Mouse (Mus musculus) cerebral cortex, adult 2 months (tissue): ENCODE results near the gene Neu4.

Source experiments
- WGBS: fragments of 180-500 bp; shearing (Covaris S2); methylation state at CpG from one replicate; pipeline ENCODE4 v1.1.7; 2018; 5-methylcytosine and 5-hydroxymethylcytosine counted together

Gene Neu4

DNA sequence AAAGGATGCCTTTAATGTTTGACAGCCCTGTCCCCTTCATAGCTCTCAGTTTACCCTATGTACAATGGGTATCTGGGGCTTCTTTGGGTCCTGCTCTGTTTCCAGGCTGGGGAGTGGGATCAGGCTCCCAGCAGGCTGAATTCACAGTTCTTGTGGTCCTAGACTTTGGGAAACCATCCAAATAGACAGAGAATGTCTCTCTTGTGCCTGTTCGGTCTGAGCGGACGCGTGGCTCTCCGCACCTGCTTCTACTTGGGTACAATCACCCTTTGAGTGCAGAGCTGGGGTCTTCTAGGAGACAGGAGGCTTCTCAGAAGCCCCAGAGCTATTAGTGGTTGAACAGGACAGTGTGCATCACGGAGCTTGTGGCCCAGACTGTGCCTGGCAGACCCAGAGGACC lies at the start of gene Neu4:
Gene Neu4 (plus strand): TSS at position 301 of the 400 bp plus-strand sequence.
- WGBS = 87% methylated on average over 6 of the region's 6 CpGs

DNA sequence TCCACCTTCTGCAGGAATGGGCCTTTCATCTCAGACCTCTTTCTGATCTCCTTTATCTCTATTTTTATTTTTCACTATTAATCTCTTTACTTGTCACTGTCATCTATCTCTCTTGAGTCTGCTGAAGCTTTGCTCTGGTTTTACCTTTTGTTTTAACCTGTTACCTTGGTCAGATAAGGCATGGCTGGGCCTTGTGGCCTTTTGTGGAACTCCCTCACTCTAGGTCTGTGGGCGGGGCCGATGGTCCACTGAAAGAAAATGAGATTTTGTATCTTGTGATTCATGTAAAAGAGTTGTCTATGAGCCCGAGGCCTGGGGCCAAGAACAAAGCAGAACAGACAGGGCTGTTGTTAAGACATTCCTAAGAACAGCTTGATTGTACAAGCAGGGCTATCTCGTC lies 49.5 kb upstream of the Neu4 start:
- WGBS = no CpG with 5 or more reads among the region's 4 CpGs

DNA sequence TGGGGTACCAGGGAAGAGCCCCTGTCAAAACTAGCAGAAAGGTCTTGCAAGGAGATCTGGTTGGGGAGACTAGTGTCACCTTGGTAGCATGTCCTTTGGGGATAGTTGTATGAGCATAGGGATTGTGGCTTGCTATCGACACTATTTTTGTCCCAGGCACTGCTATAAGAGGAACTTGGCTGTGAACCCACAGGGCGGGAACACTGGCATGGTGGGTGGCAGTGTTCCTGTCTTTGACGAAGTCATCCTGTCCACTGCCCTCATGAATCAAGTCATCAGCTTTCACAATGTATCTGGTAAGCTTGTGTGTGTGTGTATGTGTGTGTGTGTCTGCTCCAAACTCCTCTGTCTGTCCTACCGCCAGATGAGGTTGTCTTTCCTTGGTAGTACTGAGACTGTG lies 44.5 kb upstream of the Neu4 start:
- 65% methylated on average over 2 of the region's 4 CpGs for WGBS

DNA sequence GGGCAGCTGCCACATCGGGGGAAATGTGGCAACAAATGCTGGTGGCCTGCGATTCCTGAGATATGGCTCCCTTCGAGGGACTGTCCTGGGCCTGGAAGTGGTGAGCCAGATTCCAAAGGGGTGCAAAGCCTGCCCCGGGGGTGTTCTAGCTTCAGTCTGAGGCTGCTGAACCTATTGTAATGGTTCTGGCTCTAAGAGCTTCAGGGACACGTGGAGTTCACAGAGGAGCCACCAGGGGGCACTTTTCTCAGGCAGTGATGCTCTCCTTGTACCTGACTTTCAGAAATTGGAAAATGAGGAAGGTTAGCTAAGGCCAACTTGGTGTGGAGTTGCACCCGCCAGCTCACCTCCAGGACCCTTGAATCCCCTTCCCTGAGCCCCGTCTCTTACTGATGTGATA lies 42.0 kb upstream of the Neu4 start:
- no CpG with 5 or more reads among the region's 7 CpGs for WGBS

DNA sequence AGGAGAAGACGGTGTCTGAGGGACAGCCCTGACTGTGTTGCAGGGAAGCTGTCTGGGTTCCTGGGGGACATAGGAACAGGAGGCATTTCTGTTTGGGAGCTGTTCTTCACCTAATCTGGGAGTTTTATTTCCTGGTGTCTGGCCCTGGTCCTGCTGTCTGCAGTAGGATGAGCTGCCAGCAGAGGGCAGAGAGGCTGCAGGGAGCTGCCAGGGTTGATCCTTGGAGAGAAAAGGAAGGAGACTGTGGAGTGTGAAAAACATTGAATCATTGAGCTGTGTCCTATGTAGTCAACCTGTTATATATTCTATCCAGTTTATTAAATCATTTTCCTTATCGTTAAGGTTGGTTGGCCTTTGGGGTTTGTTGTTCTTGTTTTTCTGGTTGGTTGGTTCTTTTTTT lies 39.3 kb upstream of the Neu4 start:
- WGBS = 0% methylated on average over 1 of the region's 2 CpGs

DNA sequence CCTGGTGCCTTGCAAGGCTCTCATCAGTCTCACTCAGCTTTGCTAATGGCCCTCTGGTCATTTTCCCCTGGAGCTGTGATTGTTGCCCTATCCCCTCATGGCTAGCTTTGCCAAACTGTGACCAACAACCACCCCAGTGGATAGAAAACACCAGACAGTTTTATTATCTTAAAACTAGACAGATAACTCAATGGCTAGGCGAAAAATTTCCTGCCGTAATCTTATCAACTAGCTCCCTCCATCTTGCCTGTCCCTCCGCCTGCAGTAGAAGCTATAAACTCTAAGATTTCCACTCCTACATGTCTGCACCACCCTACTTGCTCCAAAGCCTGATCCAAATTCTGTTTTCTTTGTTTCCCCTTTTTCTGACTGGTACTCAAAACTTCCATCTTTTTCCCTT lies 34.1 kb upstream of the Neu4 start:
- WGBS = 97% methylated on average over 3 of the region's 3 CpGs

DNA sequence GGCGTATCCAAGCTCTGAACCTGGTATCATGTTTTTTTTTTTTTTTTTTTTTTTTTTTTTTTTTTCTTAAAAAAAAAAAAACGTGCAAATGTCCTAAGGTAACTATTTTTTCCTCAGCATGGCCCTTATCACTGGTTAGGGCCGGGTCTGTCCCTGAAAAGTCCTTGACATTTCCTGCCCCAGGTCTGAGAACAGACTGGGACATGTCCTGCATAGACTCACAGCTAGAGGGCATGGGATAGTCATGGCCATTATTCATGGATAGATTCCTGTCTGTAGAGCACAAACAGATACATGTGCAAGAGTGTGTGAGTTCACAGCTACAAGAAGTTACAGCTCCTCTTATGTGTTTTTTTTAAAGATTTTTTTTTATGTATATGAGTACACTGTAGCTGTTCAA lies 31.5 kb upstream of the Neu4 start:
- 78% methylated on average over 3 of the region's 3 CpGs for WGBS

DNA sequence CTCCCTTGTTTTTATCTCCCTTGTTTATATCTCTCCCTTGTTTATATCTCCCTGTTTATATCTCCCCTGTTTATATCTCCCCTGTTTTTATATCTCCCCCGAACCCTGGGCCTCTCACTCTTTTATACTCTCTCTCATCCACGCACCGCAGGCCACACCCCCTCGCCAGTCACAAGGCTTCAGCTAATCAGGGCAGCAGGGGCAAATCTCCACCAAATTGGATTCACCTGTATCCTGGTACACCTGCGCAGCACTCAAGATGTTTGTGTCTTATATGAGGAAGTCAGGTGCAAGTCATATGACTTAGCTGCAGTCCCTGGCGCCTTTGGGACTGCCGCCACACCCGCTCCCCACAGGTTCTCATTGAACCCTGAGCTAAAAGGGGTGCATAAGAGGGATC lies 30.0 kb upstream of the Neu4 start, which contains the start of gene Gal3st2c:
Gene Gal3st2c (plus strand): TSS at position 301 of the 400 bp plus-strand sequence.
- WGBS = 95% methylated on average over 8 of the region's 8 CpGs

DNA sequence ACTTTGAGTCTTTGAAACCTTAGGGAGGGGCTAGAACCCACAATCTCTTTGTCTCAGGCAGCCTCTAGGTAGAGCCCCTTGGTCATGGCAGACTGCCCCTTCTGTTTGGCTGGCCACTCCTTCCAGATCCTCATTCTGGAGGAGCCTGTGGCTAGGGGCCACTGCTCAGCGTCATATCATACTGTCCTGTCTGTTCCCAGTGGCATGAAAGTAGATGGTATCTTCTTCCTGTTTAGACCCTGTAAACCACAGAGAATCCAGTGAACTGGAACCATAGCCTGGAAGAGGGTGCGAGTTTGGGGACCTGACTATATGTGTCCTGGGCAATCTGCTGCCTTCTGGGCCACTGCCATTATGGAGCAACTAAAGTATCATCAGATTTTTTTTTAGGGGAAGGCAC lies 29.2 kb upstream of the Neu4 start:
- WGBS = 77% methylated on average over 2 of the region's 2 CpGs

DNA sequence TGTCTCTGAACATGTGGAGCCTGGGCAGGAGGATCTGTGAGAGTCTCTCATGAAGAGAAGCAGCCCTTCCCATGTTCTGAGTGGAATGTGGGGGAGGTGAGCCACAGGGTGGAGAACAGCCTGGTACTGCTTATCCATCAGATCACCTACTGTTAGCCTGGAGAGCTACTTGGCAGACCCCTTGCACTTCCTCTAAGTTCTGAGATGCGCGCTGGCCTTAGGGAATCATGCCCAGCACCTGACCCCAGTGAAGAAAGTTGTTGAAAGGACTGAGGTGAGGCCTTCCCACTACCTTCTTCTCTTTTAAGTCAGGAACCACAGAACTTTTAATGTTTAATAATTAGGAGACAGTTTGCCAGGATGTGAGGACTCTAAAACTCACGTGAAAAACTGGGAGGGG lies 28.8 kb upstream of the Neu4 start:
- 86% methylated on average over 3 of the region's 3 CpGs for WGBS

DNA sequence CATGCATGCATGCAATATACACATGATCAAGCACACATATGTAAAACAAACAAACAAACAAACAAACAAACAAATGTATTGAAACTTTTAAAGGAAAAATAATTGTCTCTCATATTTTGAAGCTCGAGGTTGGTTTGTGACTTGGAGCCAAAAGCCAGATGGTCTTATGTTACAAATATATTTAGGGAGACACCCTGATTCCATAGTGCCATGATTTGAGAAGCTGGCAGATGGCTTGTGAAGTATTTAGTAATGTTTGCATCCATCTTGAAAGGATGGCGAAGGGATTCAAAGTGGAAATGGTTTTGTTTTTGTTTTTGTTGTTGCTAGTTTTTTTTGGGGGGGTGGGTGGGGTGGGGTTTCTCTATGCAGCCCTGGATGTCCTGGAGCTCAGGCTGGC lies 19.2 kb upstream of the Neu4 start:
- 40% methylated on average over 2 of the region's 2 CpGs for WGBS

DNA sequence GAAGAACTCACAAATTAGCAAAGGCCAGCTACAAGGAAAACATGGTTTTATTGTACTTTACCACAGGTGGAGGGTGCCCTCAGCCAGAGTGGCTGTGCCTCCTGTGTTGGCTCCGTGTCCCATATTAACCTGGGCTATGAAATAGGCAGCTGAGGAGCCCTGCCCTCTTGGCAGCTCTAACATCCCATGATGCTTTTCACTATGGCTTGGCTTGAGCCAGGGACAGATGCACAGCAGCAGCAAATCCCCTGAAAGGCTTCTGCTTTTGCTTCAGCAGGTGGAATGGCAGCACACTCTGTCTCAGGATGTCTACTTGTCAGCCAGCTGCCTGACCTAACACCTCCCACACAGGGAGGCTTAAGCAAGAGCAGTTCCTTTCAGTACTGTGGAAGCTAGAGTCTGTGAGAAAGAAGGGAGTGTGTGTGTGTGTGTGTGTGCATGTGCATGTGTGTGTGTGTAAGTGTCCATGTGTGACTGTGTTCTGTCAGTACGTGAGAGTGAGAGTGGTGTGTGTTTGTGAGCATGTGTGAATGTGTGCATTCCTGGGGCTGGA lies 14.2 kb upstream of the Neu4 start:
- WGBS = 60% methylated on average over 2 of the region's 2 CpGs

DNA sequence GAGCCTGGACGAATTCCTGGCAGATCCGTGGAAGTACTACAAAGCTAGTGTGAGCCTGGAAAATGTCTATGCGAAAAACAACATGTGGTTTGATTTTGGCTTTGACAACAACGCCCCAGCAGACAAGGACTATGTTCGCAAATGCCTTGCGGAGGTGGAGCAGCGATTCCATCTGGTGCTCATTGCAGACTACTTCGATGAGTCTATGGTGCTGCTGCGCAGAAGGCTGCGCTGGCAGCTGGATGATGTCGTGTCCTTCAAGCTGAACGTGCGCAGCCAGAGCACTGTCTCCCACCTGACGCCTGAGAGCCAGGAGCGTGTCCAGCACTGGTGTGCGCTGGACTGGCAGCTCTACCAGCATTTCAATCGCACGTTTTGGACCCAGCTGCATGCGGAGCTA lies 11.4 kb upstream of the Neu4 start:
- 50% methylated on average over 16 of the region's 19 CpGs for WGBS

DNA sequence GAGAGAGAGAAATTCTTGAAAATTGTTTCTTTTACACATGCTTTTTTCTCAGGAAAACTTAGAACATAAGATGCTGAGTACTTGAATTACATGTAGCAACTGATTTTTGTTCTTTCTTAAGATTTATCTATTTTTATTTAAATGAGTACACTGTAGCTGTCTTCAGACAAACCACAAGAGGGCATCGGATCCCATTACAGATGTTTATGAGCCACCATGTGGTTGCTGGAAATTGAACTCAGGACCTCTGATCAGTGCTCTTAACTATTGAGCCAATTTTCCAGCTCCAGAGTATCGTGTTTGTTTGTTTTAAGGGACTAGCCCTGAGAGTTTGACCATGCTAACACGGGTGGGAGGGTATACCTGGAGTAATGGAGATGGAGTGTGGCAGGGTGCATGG lies 8.6 kb upstream of the Neu4 start:
- WGBS = 76% methylated on average over 3 of the region's 3 CpGs

DNA sequence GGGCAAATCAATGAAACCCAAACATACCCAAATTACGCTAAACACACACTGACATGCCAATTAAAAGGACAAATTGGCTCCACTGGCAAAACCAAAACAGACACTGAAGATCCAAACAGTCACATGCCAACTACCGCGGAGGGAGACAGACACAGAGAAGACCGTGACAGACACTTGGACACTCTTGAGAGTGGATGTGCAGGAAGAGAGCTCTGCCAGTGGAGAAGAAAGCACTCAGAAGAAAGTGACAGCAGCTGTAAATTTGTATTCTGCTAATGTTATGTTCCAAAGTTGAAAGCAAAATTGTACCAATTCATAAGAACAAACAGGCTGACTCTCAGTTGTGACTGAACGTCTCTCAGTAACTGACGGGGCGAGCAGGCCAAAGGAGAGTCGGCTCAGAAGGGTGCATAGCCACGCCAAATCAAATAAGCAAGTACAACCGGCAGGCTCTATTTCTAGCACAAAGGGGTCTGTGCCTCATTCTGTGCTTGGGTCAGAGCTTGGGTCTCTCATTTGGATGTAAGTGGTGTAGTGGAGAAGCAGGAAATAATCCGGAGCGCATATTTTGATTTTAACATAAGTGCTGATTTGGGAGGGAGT lies 7.4 kb downstream of the Neu4 start:
- WGBS = 68% methylated on average over 12 of the region's 12 CpGs

DNA sequence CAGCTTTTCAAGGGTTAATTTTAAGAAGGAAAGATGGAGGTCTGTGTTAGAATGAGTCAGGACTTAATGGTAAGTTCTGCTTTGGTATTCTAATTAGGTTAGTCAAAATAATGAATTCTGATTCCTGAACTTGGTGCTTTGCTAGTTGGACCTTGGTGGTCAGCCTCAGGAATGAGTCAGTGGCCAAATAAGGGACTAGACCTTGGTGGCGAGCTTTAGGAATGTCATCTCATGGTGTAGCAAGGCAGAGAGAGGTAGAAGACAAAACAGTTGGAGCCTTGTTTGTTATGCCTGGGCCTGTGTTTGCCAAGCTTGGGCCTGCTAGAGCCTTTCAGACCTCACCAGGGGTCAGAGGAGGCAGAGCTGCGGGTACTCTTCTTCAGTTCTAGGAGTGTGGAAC lies 8.5 kb downstream of the Neu4 start:
- WGBS = 90% methylated on average over 2 of the region's 2 CpGs

DNA sequence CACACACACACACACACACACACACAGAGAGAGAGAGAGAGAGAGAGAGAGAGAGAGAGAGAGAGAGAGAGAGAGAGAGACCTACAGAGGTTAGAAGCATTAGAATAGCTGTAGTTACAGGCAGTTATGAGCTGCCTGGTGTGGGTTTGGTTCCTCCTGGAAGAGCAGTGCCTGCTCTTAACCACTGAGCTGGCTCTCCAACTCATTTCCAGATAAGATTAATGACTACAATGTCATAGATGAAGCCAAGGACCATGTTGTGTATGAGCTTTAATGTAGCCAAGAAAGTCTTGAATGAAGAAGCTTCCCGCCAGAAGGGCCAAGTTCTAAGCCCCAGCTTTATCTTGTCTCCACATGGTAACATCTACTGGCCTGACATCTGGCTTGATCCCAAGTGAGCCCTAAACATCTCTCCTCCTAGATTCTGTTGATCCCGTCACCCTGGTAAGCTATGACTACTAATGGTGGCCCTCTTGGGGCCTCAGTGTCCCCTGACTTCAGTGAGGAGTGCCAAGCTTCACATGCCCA lies 12.9 kb downstream of the Neu4 start:
- 95% methylated on average over 2 of the region's 2 CpGs for WGBS

DNA sequence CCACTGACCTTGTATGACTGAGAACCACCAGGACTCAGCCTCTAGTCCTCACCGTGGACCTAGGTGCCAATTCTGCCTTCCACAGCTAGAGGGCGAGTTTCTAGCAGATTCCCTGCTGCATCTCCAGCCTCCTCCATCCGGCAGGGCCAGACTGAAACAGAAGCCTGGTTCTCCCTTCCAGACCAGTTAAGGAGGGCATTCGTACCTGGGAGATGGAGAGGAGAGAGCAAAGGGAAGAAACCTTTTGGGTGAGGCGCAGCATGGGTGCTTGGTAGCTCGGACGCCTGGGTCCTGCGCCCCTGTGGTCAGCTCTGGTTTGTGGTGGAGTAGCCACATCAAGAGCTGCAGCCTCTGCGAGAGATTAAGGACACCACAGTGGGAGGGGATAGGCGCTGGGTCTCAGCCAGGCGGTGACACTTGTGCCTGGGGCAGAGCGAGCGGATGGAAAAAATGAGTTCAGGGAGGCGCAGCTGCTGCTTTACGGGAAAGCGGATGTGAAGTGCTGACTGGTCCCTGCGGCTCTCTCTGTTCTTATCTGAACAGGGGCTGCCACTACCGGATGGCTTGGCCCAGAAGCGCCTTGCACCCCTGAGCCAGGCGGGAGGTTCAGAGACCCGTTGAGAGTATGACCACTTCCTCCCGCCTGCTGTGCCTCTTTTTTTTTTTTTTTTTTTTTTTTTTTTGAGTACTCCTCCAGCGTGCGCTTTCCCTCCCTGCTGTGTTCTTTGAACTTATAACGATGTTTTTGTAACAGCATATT lies 14.9 kb downstream of the Neu4 start:
- WGBS = 2% methylated on average over 25 of the region's 25 CpGs

DNA sequence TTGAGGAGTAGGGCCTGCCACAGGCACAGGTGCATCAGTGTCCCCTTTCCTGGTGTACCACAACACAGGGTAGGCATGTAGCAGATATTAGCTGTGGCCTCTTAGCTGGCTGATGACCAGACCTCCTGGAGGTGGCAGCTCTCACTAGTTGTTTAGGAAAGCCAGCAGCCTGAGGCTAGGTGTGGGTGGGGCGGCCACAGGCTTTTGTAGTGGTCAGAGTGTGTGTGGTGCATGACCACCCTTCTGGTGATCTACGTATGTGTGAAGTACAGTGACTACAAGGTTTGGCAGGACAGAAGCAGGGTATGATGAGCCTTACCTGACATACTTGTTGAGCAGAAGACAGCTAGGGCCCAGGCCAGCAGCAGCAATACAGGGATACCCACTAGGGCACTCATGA lies 20.1 kb downstream of the Neu4 start:
- WGBS = 100% methylated on average over 2 of the region's 2 CpGs

DNA sequence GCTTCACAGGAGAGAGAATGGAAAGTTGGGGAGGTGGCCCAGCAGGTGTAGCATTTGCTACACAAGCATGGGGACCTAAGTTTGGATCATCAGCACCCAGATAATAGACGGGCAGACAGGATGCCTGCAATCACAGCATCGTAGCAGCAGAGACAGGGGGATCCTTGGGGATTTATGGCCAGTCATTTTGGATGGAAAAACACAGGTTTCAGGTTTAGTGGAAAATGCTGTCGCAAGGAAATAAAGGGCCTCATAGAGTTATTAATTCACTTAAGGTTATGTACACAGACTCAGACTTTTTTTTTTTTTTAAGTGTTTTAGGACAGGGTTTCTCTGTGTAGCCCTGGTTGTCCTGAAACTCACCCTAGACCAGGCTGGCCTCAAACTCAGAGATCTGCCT lies 25.3 kb downstream of the Neu4 start:
- WGBS = 95% methylated on average over 3 of the region's 3 CpGs

DNA sequence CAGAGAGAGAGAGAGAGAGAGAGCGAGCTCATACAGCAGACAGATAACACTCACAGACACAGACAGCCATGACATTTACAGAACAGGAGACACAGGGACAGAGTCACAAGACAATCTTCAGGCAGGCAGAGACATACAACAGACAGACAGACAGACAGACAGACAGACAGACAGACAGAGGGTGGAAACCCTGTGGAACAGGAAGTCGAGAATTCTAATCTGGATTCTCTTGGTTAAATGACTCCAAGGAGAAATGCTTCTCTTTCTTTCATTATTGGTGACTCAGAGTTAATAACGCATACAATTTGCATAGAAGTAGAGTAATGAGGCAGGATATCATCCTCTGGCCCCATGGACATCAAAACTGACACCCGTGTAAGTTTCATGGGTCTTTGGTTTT lies 26.3 kb downstream of the Neu4 start:
- WGBS = 85% methylated on average over 4 of the region's 4 CpGs

DNA sequence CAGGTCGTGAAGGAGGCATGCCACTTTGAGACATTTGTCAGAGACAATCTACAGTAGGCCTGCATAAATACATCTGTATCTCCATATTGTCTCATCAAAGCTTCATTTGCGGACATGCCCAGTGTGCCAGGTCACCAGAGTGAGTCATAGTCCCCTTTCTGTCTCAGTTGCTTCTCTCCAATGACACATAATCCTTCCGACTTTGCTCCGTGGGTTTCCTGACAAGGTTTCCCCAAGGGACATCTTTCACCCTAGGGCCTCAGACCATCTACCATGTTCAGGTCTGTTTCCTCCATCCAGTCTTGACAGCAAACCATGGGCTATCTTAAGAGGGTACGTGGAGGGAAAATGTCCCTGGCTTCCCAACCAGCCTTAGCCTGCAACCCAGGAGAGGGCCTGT lies 30.9 kb downstream of the Neu4 start:
- WGBS = 78% methylated on average over 5 of the region's 5 CpGs

DNA sequence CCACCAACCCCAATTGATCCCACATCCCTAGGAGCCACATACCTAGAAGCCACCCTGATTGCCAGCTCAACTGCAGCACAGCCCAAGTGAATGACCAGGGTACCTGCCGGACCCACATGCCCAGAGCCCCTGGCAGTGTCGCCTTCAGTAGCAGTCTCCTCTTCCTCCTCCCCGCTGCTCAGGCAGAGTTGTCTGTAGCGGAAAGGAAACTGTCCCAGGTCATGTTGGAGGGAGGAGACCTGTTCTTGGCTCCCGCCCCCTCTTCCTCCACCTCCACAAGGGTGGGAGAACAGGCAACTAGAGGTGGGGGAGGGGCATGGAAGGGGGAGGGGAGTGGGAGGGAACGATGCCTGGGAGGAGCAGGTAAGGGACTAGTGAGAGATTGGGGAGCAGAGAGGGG lies 32.1 kb downstream of the Neu4 start, which contains the start of gene Pdcd1:
Gene Pdcd1 (minus strand): TSS at position 181 of the 400 bp plus-strand sequence.
- WGBS = 71% methylated on average over 6 of the region's 6 CpGs
